Mouse (Mus musculus) testis, postnatal 10 days (tissue): ENCODE measurements around the gene Cars.
"Not testable (repeated sequence)": the region's sequence is repeated elsewhere in the genome, so short reads cannot be mapped to it uniquely, and the experiment has no call there.

Experiments
- DNase-seq: peaks from one replicate; pipeline ENCODE4 v3.0.0; 2021; ENCODE audit warnings: low spot score

Cars gene

DNA sequence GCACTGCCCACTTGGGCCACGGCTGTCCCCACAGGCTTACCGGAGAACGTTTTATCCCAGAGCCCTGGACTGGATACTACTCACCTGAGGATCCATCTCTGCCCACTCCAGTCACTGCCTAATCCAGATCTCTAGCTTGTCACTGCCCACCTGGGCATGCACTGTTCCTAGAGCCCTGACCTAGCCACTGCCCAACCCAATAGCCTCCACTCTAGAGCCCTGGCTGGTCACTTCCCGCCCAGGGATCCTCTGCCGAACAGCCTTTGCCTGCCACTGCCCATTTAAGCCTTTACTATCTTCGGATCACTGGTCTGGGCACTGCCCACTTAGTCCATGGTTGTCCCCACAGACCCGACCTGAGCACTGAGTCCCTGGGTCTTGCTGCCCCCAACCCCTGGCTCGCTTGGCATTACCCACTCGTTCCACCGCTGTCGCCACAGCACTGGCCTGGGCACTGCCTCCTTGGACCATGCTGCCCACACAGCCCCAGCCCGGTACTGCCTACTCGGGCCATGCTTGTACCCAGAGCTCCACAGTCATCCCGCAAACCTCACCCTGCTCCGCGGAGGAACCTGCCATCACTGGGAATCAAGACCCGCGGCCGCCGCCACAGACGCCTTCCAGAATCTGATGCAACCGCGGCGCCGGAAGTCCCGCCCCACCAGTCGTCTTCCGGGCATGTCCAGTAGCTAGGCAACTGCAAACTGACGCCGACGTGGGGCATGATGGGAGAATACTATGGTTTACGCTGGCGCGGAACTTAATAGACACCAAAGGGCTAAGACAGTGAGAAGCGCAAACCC is at the start of gene Cars:
Gene Cars, minus strand, starts transcription at position 663 of the 803 bp plus-strand sequence.
- DNase-seq = peak; percentile 93

DNA sequence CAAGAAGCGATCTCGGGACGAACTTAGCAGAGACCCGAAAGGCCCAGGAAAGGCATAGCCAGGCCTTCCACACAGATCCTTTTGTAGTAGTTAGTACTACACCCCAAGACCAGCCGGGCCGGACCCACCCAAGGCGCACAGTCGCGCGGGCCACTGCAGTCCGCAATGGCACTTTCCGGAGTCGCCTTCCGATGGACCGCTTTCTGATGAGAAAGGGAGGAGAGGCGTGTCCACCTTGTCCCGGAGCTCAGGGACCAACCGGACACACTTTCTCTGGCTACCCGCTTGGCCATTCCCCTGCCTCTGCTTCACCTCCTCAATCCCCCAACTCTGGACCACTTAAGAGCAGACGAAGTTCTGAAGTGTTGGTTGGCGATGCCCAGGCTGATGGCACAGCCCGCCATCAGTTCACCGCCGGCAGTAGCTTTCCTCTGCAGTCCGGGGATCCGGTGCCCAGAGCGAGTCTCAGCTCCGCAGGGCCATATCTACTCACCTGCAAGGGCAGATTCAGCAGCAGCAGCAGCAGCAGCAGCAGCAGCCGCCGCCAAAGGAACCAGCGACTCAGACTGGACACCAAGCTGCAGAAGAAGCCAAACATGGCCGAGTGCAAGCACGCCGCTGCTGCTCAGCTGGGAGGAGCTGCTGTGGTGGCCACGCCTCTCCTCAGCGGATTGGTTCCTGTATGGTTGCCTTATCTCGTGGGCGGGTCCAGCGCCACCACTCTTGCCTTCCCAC is 49.3 kb upstream of the Cars start, which contains the start of gene Tnfrsf22:
Gene Tnfrsf22, minus strand, starts transcription at position 628 of the 735 bp plus-strand sequence.
- DNase-seq = peak; percentile 84

DNA sequence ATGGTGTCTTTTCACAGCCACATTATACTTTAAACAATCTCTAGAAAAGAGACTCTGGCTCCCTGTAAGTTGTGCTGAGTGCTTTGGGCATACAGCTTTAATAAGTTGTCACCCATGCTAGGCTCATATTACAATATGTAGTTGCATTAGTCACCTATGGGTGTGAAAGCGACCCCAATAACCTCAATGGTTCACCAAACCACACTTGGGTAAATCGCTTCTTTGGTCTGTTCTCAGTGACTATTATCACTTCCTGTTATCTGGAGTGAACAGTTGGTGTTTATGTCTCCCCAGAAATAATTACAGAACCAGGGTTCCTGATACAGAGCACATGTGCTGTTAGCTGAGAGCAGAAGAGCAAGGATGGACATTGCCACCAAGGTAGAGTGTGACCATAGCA is 44.1 kb upstream of the Cars start:
- not testable (repeated sequence) for DNase-seq

DNA sequence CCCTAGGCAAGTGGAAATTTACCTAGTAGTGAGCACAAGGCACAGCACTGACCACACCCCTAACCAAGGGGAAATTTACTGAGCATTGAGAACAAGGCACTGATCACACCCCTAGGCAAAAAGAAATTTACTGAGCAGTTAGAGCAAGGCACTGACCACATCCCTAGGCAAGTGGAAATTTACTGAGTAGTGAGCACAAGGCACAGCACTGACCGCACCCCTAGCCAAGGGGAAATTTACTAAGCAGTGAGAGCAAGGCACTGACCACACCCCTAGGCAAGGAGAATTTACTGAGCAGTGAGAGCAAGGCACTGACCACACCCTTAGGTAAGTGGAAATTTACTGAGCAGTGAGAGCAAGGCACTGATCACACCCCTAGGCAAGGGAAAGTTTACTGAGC is 36.8 kb upstream of the Cars start:
- no peak for DNase-seq

DNA sequence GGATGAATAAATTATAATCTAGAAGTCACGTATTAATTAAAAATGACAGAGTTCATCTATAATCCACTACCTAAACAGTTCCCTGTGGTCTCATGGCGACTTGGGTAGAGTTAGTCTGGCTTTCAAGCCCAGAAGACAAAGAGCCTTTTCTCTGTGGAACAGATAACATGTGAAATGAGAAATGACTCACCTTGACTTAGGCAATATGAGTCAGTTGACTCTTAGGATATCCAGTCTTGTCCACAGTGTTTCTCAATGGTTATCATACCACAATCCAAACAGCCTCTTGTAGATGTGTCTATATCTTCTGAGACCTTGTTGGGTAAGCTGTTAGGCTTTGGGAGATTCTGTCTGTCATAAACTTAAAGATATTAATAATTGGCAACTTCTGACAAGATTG is 31.6 kb upstream of the Cars start:
- DNase-seq = no peak

DNA sequence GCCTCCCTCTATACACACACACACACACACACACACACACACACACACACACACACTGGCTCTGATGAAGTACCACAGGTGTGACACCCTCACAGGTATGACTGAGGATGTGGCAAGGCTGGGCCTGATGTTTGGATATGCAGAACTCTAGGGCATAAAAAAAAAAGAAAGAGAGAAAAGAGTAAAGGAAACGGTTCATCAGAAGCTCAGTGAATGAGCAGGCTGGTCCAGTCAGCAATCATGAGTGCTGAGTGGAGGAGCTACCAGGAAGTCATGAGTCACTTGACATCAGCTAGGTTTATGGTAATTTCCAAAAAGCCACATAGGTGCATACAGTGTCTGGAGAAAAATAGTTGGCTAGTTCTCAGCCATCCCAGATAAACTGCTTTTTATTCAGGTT is 29.6 kb upstream of the Cars start:
- DNase-seq = no peak

DNA sequence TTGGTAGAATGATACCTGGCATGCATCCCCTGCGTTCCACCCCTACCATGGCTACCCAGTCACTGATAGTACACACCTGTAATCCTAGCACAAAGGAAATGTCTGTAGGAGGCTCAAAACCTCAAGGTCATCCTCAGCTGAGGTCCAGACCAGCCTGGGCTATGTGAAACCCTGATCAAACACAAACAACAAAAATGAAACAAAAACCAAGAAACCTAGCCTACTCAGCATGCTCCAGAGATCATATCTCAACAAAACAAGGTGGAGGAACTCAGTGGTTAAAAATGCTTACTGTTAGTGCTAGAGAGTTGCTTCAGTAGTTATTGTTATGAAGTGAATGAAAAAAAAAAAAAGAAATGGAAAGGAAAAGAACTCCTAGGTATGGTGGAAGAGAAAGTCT is 28.6 kb upstream of the Cars start, which contains the start of gene Tnfrsf26:
Gene Tnfrsf26, minus strand, starts transcription at position 183 of the 400 bp plus-strand sequence.
- DNase-seq = no peak

DNA sequence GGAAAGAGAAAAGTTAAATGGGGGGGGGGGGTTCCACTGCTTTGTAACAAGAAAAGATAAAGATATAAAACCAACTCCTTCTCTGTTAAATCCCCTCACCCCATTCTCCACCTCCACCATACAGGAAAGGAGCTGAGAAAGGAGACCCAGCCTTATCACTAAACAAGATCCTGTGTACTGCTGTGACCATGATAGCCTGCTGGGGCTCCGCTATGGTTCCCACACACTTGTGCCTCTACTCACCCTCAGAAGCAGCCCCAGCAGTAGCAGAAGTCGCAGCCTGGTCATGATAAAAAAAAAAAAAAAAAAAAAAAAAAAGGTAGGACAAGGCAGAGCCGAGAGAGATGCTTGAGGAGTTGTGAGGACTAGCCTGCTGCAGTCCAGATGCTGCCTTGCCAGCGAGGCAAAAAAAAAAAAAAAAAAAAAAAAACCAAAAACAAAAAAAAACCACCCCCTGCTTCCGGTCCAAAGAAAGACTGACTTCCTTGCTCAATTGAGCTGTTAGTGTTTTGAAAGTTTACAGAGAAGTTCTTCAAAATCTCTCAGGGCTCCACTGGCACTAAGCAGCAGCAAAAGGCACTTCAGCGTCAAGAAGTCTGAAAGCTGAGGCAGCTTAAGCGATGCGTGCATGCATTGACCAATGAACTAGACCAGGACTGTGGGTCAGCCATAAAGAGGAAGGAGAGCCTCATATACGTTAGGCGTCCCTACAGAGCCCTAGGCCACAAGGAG is 27.8 kb upstream of the Cars start:
- no peak for DNase-seq

DNA sequence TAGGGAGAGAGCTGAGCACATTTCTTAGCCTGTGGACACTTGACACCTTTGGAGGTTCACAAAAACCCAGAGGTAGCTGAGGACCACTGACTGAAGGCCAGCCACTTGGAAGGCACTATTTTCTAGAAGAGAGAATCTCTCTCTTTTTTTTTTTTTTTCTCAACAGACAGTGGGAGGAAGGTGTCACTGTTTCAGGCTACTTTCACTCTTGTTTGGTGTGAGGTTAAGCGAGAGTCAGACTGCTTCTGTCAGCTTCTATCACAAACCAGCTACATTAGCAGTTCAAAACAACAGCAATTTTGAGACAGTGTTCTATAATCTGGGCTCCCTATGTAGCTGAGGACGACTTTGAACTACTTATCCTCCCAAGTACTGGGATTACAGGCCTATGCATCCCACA is 26.3 kb upstream of the Cars start:
- DNase-seq = no peak

DNA sequence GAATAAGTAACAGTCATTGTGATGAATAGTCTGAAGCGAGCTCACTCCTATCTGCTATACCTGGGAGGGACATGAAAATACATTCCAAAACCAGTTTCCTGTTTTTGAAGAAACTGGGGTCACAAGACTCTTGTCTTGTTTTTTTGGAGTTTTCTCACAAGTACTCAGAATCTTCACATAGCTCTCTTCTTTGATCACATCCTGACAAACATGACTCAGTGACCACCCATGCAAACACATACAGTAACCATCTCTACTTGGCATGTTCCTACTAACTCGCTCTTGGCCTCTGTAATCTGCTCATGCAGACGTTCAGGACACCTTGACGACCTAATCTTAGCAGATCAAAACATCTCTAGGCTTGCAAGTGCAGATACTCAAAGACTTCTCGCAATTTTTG is 25.3 kb upstream of the Cars start:
- no peak for DNase-seq

DNA sequence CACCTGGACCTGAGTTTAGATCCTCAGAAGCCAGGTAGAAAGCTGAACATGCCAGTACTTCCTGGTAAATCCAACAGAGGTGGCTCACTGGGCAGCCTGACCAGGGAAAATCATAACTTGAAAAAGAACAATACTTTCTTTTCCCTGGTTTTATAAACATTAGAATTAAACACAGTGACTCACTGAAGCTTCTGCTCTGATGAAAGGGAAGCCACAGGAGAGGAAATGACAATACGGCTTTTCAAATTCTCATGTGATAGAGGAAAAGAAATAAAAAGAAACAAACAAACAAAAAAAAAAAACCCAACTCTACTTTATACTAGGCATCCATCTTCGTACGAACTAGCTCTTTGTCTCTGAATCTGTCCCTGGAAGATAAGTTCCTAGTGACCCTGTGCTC is 24.7 kb upstream of the Cars start:
- no peak for DNase-seq

DNA sequence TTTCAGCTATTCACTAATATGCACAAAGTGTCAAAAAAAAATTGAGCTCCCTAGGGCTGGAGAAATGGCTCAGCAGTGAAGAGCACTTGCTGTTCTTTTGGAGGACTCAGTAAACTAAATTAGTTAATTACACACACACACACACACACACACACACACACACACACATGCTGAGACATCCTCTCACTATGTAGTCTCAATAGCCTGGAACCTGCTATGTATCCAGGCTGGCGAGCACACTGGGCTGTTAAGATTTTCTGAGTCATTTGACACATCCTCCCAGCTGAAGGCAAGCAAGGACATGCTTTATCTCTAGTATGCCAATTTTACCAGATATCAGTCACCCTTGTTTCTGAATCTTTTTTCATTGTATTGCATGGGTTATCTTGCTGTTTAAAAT is 21.1 kb upstream of the Cars start:
- no peak for DNase-seq

DNA sequence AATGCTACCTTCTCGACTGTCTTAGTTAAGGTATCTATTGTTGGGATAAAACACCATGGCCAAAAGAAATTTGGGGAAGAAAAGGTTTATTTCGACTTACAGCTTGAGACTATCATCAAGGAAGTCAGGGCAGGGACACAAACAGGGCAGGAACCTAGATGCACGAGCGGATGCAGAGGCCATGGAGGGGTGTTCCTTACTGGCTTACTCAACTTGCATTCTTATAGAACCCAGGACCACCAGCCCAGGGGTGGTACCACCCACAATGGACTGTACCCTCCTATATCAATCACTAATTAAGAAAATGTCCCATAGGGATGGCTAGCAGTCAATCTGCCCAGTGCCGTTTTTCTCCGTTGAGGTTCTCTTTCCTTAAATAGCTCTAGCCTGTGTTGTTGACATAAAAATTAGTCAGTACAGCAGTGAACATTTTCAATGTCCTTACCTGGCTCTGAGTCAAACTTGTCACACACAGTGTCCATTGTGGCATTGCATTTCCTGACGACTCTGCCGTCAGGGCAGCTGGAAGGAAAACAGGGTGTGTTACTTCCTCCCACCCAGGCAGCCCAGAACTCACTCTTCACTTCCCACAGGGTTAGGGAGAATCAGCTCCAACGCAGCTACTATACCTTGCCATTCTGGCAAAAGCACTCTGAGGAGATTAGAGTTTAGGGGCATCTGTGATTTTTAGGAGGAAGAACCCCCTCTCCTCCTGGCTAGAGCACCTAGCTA is 14.7 kb upstream of the Cars start:
- DNase-seq = no peak

DNA sequence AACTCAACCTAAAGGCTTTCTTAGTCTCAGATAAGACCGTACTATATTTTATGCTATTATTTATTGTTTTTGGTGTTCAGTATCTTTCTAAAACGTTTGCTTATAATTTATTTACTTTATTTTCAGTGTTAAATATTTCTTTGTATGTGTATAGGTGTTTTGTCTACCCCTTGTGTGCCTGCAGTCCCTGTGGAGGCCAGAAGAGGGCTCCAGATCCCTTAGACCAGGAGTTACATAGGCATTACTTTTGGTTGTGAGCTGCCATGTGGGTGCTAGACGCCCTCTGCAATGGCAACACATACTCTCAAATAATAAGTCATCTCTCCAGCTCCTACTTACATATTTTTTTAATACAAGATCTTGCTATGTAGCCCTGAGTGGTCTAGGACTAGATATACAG is 12.3 kb upstream of the Cars start:
- DNase-seq = no peak

DNA sequence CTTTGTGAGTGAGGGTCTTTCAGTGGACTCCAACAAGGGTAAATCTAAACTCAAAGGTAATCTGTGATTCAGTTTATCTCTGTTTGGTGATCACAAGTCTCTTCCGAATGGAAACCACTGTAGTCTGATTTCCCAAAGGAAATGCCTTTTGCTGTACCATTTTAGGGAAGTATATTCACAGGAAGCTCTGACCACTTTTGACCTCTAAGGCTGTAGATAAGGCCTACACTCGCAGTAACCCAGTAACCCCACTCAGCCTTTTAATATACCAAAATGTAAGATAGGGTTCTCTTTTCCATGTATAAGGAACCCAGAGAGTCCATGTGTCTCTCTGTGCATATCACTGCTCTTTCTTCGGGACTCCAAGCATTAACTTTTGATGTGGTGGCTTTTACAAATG is 5.4 kb upstream of the Cars start:
- DNase-seq = no peak

DNA sequence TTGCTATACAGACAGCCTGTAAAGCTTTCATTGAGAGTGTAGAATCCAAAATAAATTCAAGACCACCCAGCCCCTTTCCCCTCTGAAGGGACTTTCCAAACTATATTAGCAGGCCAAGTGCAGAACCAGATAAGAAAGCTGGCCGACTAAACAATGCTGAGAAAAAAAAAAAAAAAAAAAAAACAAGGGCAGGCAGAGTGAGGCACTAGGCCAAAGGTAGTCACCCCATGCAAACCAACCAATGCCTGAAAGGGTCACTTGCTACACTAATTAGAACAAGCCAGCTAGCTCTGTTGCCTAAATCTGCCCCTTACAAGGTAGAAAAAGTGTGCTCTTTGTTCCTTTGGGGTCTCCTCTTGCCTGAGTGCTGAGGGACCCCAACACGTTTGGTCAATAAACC is 5.0 kb upstream of the Cars start:
- DNase-seq = no peak

DNA sequence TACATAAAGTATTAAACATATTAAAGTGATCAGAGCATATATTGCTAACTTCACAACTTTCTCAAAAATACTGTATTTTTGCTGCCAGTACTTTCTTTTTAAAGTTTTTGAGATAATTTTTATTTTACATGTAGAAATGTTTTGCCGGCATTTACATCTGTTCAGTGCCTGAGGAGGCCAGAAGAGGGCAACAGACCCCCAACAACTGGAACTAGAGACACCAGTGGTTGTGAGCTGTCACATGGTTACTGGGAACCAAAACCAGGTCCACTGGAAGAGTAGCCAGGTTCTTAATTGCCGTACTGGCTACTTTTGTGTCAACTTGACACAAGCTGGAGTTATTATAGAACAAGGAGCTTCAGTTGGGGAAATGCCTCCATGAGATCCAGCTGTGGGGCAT is 1.8 kb upstream of the Cars start:
- DNase-seq = no peak

DNA sequence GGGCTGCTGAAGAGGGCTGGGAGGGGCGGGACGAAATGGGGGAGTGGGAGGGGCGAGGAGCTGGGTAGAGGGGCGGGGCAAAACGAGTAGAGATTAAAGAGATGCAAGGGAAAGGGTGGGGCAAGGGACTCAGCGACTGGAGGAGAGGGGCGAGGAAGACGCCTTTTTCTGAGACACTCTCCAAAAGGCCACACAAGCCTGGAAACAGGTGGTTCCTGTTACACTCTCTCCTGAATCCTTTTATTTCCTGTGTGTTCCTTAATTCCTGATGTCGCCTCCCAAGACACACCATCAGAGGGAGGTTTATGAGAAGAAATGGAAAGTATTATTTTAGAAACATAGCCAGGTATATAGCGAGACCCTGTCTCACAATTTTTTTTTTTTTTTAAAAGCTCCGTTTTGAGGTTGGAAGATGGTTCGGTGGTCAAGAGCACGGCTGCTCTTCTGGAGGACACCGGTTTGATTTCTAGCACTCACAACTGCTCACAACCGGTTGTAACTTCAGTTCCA is 396 bp upstream of the Cars start:
- DNase-seq = no peak

DNA sequence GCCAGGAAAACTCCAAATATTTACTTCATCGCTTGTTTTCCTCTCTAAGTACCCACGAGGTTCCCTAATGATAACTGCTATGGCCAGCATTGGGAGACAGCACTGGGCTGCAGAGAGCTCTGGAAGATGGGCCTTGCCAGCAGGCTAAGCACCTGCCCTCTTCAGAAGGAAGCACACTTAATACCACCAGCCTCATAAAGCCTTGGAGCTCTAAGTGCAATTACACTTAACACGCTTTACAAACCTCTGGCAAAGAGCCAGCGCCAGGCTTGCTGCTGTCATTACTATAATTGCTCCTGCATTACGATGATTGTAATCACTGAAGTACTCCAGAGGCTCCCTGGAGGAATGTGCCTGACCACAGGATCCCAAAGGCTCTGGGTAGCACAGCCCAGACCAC is 5.0 kb downstream of the Cars start:
- no peak for DNase-seq

DNA sequence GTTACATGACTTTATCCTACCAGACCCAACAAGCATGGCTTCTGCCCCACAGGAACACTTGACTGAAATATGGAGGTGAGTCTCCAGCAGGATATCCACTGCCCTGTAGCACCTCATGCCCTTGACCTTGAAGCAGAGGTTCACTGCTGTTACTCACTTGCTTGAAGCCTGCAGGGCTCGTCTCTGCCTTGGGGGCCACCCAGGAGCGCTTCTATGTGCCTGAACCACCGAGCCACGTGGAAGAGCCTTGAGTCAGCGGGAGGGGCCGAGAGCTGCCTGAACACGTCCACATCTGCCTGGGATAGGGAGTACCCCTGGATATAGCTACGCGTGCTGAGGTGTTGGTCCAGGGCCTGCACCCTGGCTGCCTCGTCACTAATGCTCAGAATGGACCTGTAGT is 7.6 kb downstream of the Cars start:
- no peak for DNase-seq

DNA sequence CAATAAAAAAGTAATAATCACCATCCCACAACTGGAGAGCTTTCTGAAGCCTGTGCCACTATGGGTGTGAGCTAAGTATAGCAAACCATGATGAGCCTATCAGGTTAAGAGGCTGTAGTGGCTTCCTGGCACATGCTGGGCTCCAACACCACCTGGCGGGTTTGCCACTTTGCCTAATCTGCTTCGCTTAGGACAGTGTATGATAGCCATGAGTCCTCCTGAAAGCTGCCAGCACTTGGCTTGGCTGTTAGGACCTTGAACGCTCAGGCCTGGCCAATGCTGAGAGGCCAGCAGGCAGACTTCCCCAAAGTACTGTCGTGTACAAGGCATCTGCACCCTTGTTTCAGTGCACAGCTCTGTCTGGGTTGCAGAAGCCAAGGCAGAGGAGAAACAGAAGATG is 11.9 kb downstream of the Cars start:
- DNase-seq = no peak

DNA sequence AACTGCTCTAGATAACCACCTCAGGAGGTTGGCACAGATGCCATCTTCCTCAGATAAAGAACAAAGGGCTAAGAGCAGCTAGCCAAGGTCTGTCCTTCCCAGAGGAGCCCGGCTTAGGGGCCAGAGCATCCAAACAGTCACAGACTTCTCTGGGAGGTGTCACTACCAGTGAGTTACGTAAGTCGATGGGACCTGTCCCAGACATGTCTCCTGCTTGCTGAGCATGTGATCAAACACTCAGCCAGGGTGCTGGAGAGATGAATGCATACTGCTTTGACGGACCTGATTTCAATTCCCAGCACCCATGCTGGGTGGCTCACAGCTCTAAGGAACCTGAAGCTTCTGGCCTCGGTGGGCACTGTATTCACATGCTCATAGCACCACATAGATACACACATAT is 12.3 kb downstream of the Cars start:
- DNase-seq = no peak
